Mouse (Mus musculus) cerebellum, postnatal 36 days (tissue): ENCODE results near the gene Lrrc3b.

Experiments
- DNase-seq, 2 experiments: peaks; one replicate each; pipeline ENCODE4 v3.0.0; 2021 to 2022; ENCODE audit warnings: mixed read lengths in 2 of 2

Lrrc3b gene

GRCm38 (mm10) chr14:15438485-15439157 lies at the start of gene Lrrc3b:
TSS of gene Lrrc3b (minus strand) at chr14:15438987.
- peak; percentile 85 to 87 for DNase-seq

- DNase-seq = no peak
These were observed 38.9 kb upstream of the Lrrc3b start for GRCm38 (mm10) chr14:15477668-15478067.

DNA sequence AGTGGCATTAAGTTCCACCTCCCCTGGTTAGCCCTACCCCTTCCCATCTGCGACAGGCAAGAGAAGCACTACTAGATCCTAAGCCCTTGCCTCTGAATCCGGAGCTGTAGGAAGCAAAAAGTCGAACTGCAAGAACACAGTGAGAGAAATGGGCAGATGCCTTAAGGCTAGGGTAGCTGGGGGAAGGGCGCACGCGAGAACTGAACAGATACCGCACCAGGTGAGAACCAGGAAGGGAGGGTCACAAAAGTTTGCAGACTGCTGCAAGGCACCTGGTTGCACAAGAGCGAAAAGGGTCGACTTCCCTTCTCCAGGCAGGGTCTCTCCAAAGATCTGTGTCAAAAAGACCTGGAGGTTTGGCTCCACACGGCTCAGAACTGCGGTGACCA lies 697 bp downstream of the Lrrc3b start:
- DNase-seq = peak; percentile 54 to 64

DNA sequence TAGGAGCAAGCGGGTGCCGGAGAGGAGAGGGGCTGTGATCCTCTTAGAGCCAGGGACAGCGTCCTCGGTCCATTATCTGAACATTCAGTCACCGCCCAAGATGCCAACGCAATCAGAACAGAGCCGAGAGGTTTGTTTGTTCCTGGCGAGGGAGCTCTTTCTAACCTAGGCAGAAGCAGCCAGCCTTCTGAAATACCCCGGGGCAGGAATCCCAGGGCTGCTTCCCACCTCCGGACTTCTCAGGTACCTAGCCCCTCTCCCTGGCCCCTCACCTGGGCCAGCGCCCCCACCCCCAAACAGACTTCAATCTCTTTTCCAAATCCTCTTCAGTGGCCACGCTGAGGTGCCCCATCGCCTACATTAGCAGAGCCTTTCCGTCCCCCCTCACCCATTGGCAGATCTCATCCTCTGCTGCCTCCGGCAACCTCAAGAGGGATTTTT lies 1.3 kb downstream of the Lrrc3b start:
- peak; percentile 62 to 74 for DNase-seq

GRCm38 (mm10) chr14:15437046-15437445 lies 1.7 kb downstream of the Lrrc3b start:
- peak; percentile 27 to 49 for DNase-seq

GRCm38 (mm10) chr14:15436586-15436985 lies 2.2 kb downstream of the Lrrc3b start:
- peak; percentile 27 to 42 for DNase-seq

DNA sequence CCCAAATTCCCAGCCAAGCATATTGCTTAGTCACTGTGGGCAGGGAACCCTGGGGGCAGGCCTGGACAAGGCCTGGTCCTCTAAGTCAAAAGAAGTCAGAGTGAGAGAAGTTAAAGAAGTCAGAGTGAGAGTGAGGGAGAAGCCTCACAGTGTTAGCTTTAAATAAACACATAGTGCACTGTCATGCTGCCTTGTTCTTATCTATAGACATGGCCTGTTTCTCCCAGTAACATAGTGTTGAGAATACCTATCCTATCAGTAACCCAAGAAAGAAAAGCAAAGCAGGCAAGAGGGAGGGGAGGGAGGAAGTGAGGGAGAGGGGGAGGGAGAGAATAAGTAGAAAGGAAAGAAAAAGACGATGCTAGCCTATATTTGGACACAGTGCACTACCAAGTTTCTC lies 6.4 kb downstream of the Lrrc3b start:
- no peak for DNase-seq

DNA sequence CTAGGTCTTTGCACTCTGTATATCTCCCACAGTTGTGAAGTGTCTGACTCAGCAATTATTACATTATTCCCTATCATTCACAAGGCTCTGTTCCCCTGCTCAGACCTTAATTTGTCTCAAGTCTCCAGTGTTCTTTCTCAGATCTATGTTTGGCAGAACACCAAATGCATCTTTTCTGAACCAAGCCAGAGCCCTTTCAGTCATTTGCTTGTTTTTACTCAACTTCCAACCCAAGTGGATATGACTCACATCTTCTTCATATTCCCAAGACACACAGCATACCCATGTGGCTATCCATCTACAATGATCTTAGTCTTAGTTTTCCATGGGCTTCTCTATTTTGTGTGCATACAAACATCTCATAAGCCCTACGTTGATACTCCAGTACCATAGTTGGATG lies 17.2 kb downstream of the Lrrc3b start:
- no peak for DNase-seq

GRCm38 (mm10) chr14:15410686-15411534 lies 27.9 kb downstream of the Lrrc3b start:
- DNase-seq = peak; percentile 34 to 59

- no peak for DNase-seq
These were observed 53.3 kb downstream of the Lrrc3b start for GRCm38 (mm10) chr14:15385536-15385935.

GRCm38 (mm10) chr14:15384972-15385371 lies 53.8 kb downstream of the Lrrc3b start:
- DNase-seq = no peak

DNA sequence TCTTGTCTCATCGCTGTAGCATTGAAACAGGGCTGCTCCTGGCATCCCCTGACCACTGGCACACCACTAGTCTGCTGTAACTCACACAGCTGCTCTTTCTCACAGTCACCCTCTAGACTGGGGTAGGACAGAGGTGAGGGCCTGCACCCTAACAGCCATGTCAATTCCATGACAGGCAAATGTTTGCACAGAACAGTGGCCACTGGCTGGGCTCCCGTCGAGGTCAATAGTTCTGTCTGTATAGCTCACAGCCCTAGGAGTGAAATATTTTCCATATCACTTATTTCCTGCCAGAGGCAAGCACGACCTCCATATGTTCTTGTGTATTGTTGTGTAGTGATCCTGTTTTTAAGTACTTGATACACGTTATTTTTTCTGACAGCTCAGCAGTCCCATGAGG lies 54.3 kb downstream of the Lrrc3b start:
- DNase-seq = no peak

- no peak for DNase-seq
These were observed 55.7 kb downstream of the Lrrc3b start for GRCm38 (mm10) chr14:15383133-15383532.

DNA sequence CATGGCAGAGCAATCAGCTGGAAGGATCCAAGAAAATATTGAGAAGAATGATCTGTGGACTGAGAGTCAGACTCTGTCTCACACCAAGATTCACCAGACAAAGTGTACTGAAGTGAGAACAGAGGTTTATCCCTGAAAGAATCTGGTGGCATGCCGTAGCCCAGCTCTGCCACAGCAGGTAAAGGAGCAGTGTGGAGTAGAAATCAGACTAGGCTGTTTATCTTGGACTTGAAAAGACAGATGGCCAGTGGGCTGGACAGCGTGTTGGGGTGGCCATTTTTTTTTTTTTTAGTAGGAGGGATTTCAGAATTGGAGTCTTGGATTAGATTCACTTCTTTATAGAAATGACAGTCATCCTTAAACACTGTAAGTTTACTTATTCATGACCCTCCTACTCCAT lies 61.4 kb downstream of the Lrrc3b start:
- no peak for DNase-seq

DNA sequence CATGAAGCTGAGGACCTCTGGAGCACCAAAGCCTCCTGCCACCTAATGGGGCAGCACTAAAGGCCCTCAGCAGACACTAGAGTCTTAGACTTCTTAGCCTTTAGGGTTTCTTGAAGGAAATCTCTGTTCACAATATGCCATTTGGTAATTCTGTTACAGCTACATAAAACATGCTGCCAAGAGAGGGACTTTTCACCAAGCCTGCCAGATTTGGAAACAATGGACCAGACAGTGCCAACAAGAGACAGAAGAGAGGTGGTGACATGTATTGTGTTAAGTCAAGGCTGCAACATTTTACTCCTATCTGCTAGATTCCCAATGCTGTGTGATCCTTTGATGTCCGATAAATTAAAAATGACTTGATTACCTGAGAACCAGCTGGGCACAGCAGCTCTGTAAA lies 62.0 kb downstream of the Lrrc3b start:
- no peak for DNase-seq

GRCm38 (mm10) chr14:15374271-15374670 lies 64.5 kb downstream of the Lrrc3b start:
- DNase-seq = no peak

GRCm38 (mm10) chr14:15372985-15373384 lies 65.8 kb downstream of the Lrrc3b start:
- peak in 1 of 2 experiments; percentile 32 for DNase-seq

- DNase-seq = peak in 1 of 2 experiments; percentile 23
These were observed 73.7 kb downstream of the Lrrc3b start for GRCm38 (mm10) chr14:15365045-15365444.

DNA sequence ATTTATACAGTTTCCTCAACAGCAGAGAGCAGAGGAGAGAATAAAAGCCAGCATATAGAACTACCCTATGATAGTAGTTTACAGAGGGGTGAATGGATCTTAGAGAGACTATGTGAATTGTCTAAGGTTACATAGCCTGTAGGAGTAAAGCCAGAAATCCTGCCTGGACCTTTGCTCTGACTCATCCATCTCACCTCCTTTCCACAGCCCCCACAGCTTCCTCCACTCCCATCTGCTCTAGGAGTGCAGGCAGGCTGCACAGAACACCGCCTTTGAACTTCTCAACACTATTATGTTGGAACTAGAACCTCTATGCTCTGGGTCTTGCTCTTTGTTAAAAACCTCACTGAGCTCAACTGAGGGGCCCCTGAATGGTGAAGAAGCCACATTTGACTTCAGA lies 78.9 kb downstream of the Lrrc3b start:
- DNase-seq = peak; percentile 45 to 51

DNA sequence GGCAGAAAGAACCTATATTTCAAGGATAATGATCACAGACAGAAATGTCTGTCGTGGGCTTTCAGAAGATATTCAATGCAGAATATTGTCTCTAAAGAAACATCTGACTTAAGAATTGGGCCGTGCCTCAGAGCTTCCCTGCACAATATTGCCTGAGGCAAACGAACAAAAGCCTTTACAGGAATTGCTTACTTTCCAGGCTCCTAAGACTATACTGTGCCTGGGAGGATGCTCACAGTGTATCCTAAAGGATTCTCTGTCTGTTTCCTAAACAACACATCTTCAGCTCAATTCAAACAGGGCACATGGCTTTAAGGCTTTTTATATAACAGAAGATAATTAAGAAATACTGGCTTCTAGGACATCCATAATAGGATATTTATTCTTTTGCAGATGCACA lies 79.7 kb downstream of the Lrrc3b start:
- no peak for DNase-seq

DNA sequence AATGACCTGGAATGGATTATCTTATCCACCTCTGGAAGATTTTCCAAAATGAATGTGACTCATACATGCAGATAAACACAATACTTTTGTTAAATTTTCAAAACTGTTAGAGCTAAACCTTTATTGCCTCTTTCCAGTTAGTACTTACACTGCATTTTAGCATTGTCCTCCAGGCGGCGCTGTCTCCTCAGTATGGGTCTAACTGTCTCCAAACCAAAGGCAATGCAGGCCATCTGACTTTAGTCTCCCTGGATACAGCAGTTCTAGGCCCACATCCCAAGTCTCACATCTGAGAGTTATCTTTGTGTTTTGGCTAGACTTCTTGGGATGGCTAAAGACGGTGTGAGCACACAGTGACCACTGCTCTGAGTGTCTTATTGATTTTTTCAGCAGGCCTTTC lies 83.3 kb downstream of the Lrrc3b start:
- peak; percentile 85 to 89 for DNase-seq

- no peak for DNase-seq
These were observed 84.5 kb downstream of the Lrrc3b start for GRCm38 (mm10) chr14:15354299-15354698.

GRCm38 (mm10) chr14:15333130-15333529 lies 105.7 kb downstream of the Lrrc3b start:
- DNase-seq = no peak

- DNase-seq = no peak
These were observed 107.4 kb downstream of the Lrrc3b start for GRCm38 (mm10) chr14:15331370-15331769.
